Mouse (Mus musculus): ENCODE data around the gene Vamp4.

- TF ChIP-seq CTCF (IDR thresholded peaks at IDR 0.05; ENCODE audit: borderline replicate concordance, extremely low read depth, insufficient read depth, insufficient read length) (no peak), POLR2A (IDR thresholded peaks at IDR 0.05; ENCODE audit: borderline replicate concordance, extremely low read depth, insufficient read depth, insufficient read length, poor library complexity, severe bottlenecking) (no peak)
Observed at GRCm38 (mm10) chr1:162563236-162563635, 7.1 kb upstream of the Vamp4 start.

Measured in brain, embryonic 14.5 days (tissue).